Mouse (Mus musculus) megakaryocyte, embryonic 14.5 days (primary cell): ENCODE results near the gene Dpm3.

Source experiments
- FLI1 ChIP-seq: IDR thresholded peaks from 2 replicates; pipeline ENCODE4 v1.6.1; 2012; ENCODE audit warnings: low read length, inconsistent platforms, mixed read lengths
- GATA1 ChIP-seq: IDR thresholded peaks from 3 replicates; pipeline ENCODE4 v1.6.1; 2012; ENCODE audit warnings: mixed read lengths, low read length, inconsistent platforms, borderline replicate concordance

DNA sequence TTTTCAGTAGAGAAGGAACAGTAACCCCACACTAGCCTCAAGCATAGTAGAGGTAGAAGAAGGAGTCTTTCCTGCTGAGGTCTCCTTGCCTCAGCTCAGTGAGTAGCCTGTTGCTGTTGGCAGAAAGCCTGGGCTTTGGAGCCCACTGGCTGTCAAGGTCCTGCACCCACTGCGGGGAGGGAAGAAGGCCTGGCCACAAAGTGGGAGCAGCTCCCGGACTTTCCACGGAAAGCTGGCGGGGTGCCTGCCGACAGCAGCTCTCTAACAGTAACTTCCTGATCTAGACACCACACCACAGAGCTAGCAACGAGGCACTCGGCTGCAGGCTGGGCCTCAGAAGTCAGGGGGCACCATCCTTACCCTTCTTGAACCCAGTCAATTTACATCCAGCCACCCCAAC is 48.4 kb upstream of the Dpm3 start:
- TF ChIP-seq GATA1 = no peak
- TF ChIP-seq FLI1 = no peak
